Mouse (Mus musculus) ovary, adult 18-20 months (tissue): ENCODE results near the gene Hmgcl.
"Not testable (repeated sequence)": the region's sequence is repeated elsewhere in the genome, so short reads cannot be mapped to it uniquely, and the experiment has no call there.

Experiments used
- DNase-seq: peaks from one replicate; pipeline ENCODE4 v3.0.0; 2022; ENCODE audit warnings: low spot score, mixed read lengths

Hmgcl gene

GRCm38 (mm10) chr4:135926861-135927260 lies 19.4 kb upstream of the Hmgcl start:
- no peak for DNase-seq

GRCm38 (mm10) chr4:135928376-135928775 lies 17.9 kb upstream of the Hmgcl start:
- DNase-seq, result no peak

DNA sequence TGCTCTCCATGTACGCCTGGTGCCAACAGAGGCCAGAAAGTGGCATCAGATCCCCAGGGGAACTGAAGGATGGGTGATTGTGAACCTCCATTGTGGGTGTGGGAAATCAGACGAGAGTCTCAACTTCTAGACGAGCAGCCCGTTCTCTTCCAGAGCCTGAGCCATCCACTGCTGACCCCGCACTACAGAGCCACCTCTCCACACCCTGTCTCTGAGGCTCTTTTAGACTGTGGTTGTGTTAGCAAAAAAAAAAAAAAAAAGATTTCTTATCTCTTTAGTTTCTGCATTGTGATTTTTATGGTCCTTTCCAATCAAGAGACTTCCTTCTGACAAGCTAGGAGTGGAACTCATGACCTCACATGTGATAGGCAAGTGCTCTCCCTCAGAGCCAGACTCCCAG lies 16.8 kb upstream of the Hmgcl start:
- no peak for DNase-seq

DNA sequence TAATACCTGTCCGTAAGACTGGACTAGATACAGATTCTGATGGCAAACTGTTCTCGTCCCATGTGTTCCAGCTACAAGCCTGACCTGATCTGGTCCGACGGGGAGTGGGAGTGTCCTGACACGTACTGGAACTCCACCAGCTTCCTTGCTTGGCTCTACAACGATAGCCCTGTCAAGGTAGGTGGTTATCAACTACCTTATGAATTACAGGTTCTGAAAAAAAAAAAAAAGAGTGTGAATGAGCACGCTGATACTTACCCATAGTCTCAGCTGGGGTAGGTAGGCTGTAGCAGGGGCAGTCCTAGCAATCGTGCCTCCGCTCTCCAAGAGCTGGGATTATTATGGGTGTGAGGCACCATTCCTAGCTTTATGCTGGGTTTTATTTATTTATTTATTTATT lies 16.4 kb upstream of the Hmgcl start:
- DNase-seq, result no peak

- no peak for DNase-seq
Measured at GRCm38 (mm10) chr4:135930239-135930638, 16.0 kb upstream of the Hmgcl start.

DNA sequence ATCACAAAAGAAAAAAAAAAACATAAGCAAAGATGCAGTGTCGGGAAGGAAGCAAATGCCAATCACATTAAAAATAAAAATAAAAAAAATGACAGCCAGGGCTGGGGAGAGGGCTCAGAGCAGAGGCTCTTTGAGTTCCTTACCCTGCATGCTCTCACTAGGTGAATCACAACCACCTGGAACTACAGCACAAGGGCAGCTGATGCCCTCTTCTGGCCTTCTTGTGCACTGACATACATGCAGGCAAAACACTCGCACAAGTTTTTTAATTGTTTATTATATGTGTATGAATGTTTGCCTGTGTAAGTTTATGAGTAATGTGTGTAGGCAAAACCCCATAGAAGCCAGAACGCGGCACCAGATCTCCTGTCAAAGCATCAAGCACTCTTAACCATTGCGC lies 14.4 kb upstream of the Hmgcl start:
- DNase-seq, result no peak

- no peak for DNase-seq
Measured at GRCm38 (mm10) chr4:135934708-135935500, 11.3 kb upstream of the Hmgcl start.

DNA sequence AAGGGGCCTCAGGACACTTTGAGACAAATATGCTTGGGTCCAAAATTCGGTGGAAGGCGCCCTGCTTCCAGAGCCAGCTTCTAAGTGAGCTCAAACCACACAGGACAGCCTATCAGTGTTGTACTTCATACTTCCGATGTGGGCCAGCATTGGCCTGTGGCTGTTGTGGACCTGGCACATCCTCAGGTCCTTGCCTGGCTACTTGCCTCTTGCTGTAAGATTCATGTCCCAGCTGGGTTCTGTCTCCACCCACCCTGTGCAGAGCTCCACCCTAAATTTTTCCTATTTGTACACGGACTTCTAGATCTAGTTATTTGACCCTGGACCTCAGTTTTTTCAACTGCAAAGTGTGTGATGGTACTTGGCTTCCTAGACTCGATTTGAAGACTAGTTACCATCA lies 10.7 kb upstream of the Hmgcl start:
- DNase-seq, result no peak

DNA sequence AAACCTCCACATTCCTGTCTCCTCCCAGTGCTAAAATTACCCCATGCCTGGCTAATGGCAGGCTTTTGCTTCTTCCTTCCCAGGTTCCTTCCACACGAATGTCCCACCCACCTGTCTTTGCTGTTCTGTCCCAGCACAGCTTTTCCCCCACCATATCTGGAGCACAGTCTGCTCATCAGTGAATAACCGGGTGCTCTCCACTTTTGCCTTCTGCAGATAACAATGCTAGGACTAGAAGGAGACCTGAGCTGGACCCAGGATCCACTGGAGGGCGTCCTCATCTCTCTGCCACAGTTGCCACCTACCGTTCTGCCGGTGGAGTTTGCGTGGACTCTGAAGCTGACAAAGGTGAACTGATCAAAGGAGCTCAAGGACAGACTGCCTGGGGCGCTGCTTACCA lies 7.4 kb upstream of the Hmgcl start:
- no peak for DNase-seq

- not testable (repeated sequence) for DNase-seq
Measured at GRCm38 (mm10) chr4:135941026-135941425, 5.2 kb upstream of the Hmgcl start.

- DNase-seq, result no peak
Measured at GRCm38 (mm10) chr4:135942193-135942592, 4.1 kb upstream of the Hmgcl start.

GRCm38 (mm10) chr4:135943389-135943788 lies 2.9 kb upstream of the Hmgcl start:
- no peak for DNase-seq

DNA sequence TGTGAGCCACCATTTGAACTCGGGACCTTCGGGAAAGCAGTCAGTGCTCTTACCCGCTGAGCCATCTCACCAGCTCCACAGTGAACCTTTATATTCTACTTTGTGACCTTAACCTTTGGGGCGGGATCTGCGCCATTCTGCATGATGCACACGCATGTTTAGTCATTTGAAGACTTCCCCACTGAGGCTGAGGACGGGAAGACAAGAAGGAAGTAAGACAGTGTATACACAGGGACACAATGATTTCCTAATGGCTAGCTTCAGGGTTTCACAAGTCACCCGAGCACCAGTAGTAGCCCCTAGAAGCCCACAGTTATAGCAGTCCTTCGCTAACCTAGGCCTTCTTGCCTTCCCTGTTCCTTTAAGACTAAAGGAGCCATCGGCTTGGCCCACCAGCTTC lies 542 bp upstream of the Hmgcl start:
- DNase-seq, result no peak

GRCm38 (mm10) chr4:135946659-135947301 lies 532 bp downstream of the Hmgcl start:
- DNase-seq, result no peak

- DNase-seq, result no peak
Measured at GRCm38 (mm10) chr4:135948142-135948541, 1.9 kb downstream of the Hmgcl start.

DNA sequence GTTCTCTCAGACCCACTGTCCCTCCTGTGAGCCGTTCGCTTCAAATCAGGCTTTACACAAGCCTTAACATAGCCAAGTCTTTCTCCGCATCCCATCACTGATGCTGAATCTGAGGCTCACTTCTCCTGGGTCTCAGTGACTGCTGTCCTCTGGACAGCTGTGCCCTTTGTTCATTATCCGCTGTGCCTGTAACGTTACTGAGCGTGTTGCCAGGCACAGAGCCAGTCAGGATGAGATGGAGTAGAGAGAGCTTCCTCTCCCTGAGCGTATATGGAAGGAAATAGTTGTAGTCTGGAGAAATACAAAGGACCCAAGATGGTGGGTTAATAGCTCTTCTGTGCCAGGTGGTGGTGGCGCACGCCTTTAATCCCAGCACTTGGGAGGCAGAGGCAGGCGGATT lies 3.2 kb downstream of the Hmgcl start:
- DNase-seq, result no peak

DNA sequence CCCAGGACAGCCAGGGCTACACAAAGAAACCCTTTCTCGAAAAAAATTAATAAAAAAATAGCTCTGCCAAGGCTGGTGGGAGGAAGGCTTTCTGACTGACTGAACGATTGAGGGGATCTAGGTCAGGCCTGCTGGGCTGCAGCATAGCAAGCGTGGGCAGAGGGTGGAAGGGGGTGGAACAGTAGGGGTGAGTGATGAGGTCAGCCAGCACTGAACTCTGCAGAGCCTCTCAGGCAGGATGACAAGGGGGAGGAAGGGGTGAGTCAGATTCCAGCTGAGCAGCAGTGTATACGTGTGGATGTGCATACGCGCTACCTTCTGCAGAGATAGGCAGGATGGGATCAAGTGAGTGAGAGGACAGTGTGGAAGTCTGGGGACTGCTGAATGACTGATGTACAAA lies 3.7 kb downstream of the Hmgcl start:
- DNase-seq, result no peak

GRCm38 (mm10) chr4:135950365-135950764 lies 4.1 kb downstream of the Hmgcl start:
- DNase-seq, result no peak

GRCm38 (mm10) chr4:135951505-135951904 lies 5.3 kb downstream of the Hmgcl start:
- no peak for DNase-seq

DNA sequence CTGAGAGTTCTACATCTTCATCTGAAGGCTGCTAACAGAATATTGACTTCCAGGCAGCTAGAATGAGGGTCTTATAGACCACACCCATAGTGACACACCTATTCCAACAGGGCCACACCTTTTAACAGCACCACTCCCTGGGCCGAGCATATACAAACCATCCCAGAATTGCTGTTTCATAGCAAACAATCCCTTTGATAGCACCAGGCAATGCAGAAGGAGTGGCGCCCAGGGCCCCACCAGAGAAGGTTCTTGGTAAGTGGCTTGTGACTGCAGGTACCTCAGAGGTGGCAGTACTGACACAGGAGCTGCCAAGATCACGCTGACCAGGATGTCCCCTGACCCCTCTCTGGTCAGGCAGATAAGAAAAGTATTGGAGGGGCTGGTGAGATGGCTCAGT lies 6.9 kb downstream of the Hmgcl start:
- DNase-seq, result no peak

- DNase-seq, result no peak
Measured at GRCm38 (mm10) chr4:135954241-135954640, 8.0 kb downstream of the Hmgcl start.

DNA sequence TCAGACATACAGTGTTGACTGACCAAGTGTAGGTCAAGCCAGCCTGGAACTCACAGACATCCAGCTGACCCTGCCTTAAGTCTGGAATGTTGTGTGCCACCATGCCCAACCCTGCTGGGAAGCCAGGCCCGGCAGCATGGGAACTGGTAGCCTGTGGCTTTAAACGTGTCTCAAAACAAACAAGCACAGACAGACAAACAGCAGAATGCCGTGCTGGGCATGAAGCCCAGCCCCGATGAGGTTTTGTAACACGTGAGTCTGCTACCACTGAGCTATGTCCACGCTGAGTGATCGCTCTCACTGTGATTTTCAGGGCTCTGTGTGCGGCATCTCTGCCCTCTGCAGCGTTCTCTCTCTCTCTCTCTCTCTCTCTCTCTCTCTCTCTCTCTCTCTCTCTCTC lies 9.6 kb downstream of the Hmgcl start:
- no peak for DNase-seq

- DNase-seq, result no peak
Measured at GRCm38 (mm10) chr4:135958354-135958753, 12.1 kb downstream of the Hmgcl start.

GRCm38 (mm10) chr4:135960717-135961116 lies 14.5 kb downstream of the Hmgcl start:
- no peak for DNase-seq
